Mouse (Mus musculus): ENCODE measurements around the gene Msi2.

GRCm38 (mm10) chr11:88631084-88631931, 87.0 kb downstream of the Msi2 start:
- TF ChIP-seq POLR2A (IDR thresholded peaks at IDR 0.05; ENCODE audit: control insufficient read depth, low read depth, low read length) (no peak), CTCF (IDR thresholded peaks at IDR 0.05; ENCODE audit: control insufficient read depth, insufficient read depth, insufficient replicate concordance, low read depth, low read length) (no peak)
